Mouse (Mus musculus) testis, adult 2 months (tissue): ENCODE measurements around the gene Sema4d.

Source experiments
- CTCF ChIP-seq: fragments of 200-500 bp; IDR thresholded peaks from 2 replicates; pipeline ENCODE4 v1.5.1; 2012; ENCODE audit warnings: low read depth, mild to moderate bottlenecking, inconsistent platforms, low read length, moderate library complexity; ENCODE audit not compliant: control insufficient read depth, insufficient read depth, insufficient replicate concordance
- POLR2A ChIP-seq: fragments of 200-500 bp; IDR thresholded peaks from 2 replicates; pipeline ENCODE4 v1.6.1; 2012; ENCODE audit warnings: low read depth, mild to moderate bottlenecking, inconsistent platforms, low read length, moderate library complexity; ENCODE audit not compliant: control insufficient read depth

DNA sequence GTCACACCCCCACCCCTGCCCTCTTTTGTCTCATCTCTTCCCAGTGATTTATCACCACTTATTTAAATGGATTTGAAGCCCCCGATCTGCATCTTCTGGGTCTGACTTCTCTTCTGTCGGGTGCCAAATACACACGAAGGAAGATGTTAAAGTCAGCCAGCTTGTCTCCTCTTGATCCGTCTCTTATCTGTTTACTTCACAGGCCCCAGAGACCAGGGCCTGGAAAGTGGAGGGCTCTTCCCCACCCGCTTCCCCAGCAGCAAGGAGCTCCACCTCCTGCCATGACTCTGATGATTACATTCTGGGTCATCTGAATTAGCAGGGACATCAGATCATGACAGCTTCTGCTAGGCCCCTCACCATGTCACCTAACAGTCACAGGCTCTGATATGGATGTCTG is 47.7 kb downstream of the Sema4d start:
- TF ChIP-seq CTCF (no peak), POLR2A (no peak)
